Mouse (Mus musculus) hindbrain, embryonic 11.5 days (tissue): ENCODE measurements at regions not wholly inside any gene's neighbourhood (a gene's known extent, or its start where the extent isn't known, plus 50 kb on each side); places are given as distances from the start of the nearest gene placed in this dataset.
A peak's percentile ranks its signal among the peaks of the same experiment; 100 is the strongest.

Experiments
- ATAC-seq: fragments of 200-750 bp; cut with Nextera tagmentation; 2 replicates; pipeline ENCODE4 v1.8.0; 2017; ENCODE audit warnings: mild to moderate bottlenecking, moderate TSS enrichment, moderate library complexity; ENCODE audit not compliant: low FRiP score
- DNase-seq: peaks from one replicate; pipeline ENCODE4 v3.0.0-alpha.2; 2015; ENCODE audit warnings: low spot score
- H3K27ac ChIP-seq: fragments of 300-500 bp; sonication (generic); 2 replicates; pipeline ENCODE4 v1.5.1; 2014; ENCODE audit warnings: mild to moderate bottlenecking, low read depth, low read length
- H3K27me3 ChIP-seq: fragments of 300-500 bp; sonication (generic); 2 replicates; pipeline ENCODE4 v1.6.1; 2014; ENCODE audit warnings: mild to moderate bottlenecking, low read length, moderate library complexity, mixed read lengths; ENCODE audit not compliant: control insufficient read depth, insufficient read depth
- H3K36me3 ChIP-seq: fragments of 300-500 bp; sonication (generic); 2 replicates; pipeline ENCODE4 v1.6.1; 2014; ENCODE audit warnings: mild to moderate bottlenecking, low read length, moderate library complexity, mixed read lengths; ENCODE audit not compliant: control insufficient read depth, insufficient read depth
- H3K4me1 ChIP-seq: fragments of 300-500 bp; sonication (generic); replicated peaks from 2 replicates; pipeline ENCODE4 v1.6.1; 2014; ENCODE audit warnings: low read length, mixed read lengths; ENCODE audit not compliant: control insufficient read depth, insufficient read depth
- H3K4me2 ChIP-seq: fragments of 300-500 bp; sonication (generic); replicated peaks from 2 replicates; pipeline ENCODE4 v1.6.1; 2014; ENCODE audit warnings: mild to moderate bottlenecking, low read depth, low read length
- H3K4me3 ChIP-seq: fragments of 300-500 bp; sonication (generic); 2 replicates; pipeline ENCODE4 v1.5.1; 2014; ENCODE audit warnings: low read depth, low read length
- H3K9ac ChIP-seq: fragments of 300-500 bp; sonication (generic); 2 replicates; pipeline ENCODE4 v1.6.1; 2014; ENCODE audit warnings: low read depth, low read length
- H3K9me3 ChIP-seq: fragments of 300-500 bp; sonication (generic); 2 replicates; pipeline ENCODE4 v1.6.1; 2016; ENCODE audit warnings: low read length; ENCODE audit not compliant: control insufficient read depth
- WGBS: fragments of 180-500 bp; shearing (Covaris S2); extraction: QIAGEN DNeasy Blood & Tissue Kit; methylation state at CpG from one replicate; pipeline ENCODE4 v1.1.7; 2014; 5-methylcytosine and 5-hydroxymethylcytosine counted together

DNA sequence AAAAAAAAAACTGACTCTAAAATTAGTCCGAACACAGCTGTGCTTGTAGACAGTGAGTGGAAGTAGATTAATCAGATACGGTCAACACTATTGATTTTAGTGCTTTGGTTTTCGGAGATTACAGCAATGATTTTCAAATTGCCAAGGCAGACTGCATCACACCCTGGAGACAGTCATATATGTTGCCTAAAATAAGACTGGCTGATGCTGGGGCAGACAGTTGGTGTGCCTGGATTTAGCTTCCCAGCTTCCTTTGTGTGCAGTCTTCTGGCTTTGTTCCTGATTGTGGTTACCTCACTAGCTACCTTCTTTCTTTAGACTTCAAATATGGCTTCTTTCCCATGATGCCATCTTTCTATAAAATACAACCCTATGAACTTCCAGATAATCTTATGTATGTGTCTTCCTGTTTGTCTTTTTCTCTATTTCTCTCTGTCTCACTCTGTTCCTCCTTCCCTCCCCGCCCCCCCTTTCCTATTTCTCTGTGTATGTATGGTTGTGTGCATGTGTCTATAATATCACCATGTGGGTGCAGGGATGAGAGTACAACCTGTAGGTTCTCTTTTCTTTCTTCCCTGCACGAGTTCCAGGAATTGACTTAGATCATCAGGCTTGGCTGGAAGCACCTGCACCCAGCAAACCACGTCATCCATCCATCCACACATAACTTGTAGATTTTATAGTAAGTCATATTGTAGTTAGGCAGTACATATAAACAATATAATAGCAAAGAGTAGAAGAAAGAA, 199.7 kb upstream of the Gm9008 start:
- Histone ChIP-seq H3K27ac (no peak overlapping the region), H3K4me1 (no peaks in the 10 kb centered on the region), H3K9ac (no peak overlapping the region), H3K36me3 (no peaks in the 10 kb centered on the region), H3K9me3 (no peaks in the 10 kb centered on the region), H3K4me3 (no peak overlapping the region), H3K27me3 (no peaks in the 10 kb centered on the region), H3K4me2 (no peak overlapping the region)
- DNase-seq (no peak), ATAC-seq (no peak)
- WGBS = 90% methylated on average over 6 of the region's 6 CpGs

- Histone ChIP-seq H3K9ac (no peak overlapping the region), H3K27me3 (no peaks in the 10 kb centered on the region), H3K4me2 (no peak overlapping the region), H3K4me3 (no peak overlapping the region), H3K27ac (no peak overlapping the region), H3K4me1 (no peaks in the 10 kb centered on the region), H3K36me3 (no peaks in the 10 kb centered on the region), H3K9me3 (no peaks in the 10 kb centered on the region)
- DNase-seq (no peak), ATAC-seq (no peak)
- WGBS = 75% methylated on average over 2 of the region's 2 CpGs
Observed at GRCm38 (mm10) chr6:76688831-76689230, 191.2 kb upstream of the Gm9008 start.

DNA sequence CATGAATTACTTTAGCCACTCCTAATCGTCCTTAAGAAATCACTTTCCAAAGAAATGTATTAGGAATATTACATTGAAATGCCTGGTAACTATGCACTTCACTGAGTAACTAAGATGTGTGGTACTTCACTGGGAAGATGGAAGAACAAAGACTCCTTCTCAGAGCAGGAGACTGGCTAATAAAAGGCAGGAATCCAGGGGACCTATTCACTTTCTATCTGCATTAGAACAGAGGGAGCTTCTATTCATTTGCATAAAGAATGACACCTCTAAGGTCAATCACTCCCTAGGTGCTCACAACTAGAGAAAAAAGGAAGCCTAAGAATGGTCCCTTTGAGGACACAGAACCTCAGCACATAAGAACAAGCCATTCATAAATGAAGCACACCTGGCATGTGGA, 142.0 kb upstream of the Gm9008 start:
- Histone ChIP-seq H3K27me3 (no peaks in the 10 kb centered on the region), H3K9me3 (no peaks in the 10 kb centered on the region), H3K27ac (no peak overlapping the region), H3K9ac (no peak overlapping the region), H3K4me2 (no peak overlapping the region), H3K4me3 (no peak overlapping the region), H3K36me3 (no peaks in the 10 kb centered on the region), H3K4me1 (no peaks in the 10 kb centered on the region)
- 36% methylated on average over 1 of the region's 1 CpGs for WGBS
- ATAC-seq (no peak), DNase-seq (no peak)

GRCm38 (mm10) chr6:76628379-76628778, 130.8 kb upstream of the Gm9008 start:
- H3K4me3 ChIP-seq = no peak overlapping the region
- no peaks in the 10 kb centered on the region for H3K9me3 ChIP-seq
- H3K9ac ChIP-seq = no peak overlapping the region
- H3K27me3 ChIP-seq = no peaks in the 10 kb centered on the region
- no peaks in the 10 kb centered on the region for H3K36me3 ChIP-seq
- 91% methylated on average over 4 of the region's 4 CpGs for whole genome bisulfite sequencing
- no peak overlapping the region for H3K27ac ChIP-seq
- H3K4me2 ChIP-seq = no peak overlapping the region
- ATAC-seq (no peak), DNase-seq (no peak)
- no peaks in the 10 kb centered on the region for H3K4me1 ChIP-seq

DNA sequence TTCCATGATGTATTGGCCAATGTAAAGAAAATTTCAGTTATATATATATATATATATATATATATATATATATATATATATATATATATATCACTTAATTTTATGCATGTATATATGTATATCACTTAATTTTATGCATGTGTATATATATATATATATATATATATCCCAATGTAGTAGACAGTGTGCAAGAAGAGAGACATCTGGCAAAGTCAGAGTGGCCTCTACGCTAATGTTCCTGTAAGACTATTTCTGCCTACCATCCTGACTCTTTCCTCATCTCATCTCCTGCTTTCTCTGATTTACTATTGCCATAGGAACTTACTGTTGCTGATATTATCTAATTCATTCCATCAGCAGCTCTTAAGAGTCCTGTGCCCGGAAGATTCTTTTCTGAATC, 123.9 kb upstream of the Gm9008 start:
- no peaks in the 10 kb centered on the region for H3K27me3 ChIP-seq
- H3K4me3 ChIP-seq = no peak overlapping the region
- H3K36me3 ChIP-seq = no peaks in the 10 kb centered on the region
- H3K27ac ChIP-seq = no peak overlapping the region
- H3K9ac ChIP-seq = no peak overlapping the region
- DNase-seq (no peak), ATAC-seq (no peak)
- H3K4me2 ChIP-seq = no peak overlapping the region
- no peaks in the 10 kb centered on the region for H3K9me3 ChIP-seq
- H3K4me1 ChIP-seq = no peaks in the 10 kb centered on the region
- 84% methylated on average over 2 of the region's 2 CpGs for WGBS

DNA sequence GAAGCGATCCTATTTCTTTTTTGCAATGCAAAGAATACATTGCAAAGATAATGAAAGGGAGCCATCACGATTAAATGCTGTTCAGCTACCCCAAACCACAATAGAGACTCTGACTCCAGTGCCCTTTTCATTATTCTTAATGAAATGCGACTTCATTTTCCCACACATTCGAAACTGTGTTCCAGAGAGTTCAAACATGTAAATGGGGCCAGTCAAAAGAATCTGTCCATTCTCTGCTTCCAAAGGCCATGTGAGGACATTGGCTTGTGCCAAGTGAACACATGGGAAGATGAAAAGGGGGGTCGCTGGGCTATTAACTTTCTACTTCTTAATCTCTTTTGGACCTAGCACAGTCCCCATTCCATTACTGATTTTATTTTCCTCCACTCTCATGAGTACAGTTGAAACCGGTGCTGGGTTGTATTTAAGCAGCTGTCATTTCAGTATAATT, 123.2 kb upstream of the Gm9008 start:
- Histone ChIP-seq H3K27ac (no peak overlapping the region), H3K9ac (no peak overlapping the region), H3K4me3 (no peak overlapping the region), H3K4me1 (no peaks in the 10 kb centered on the region), H3K9me3 (no peaks in the 10 kb centered on the region), H3K27me3 (no peaks in the 10 kb centered on the region), H3K4me2 (no peak overlapping the region), H3K36me3 (no peaks in the 10 kb centered on the region)
- peak; percentile 86 for ATAC-seq
- WGBS = 37% methylated on average over 6 of the region's 6 CpGs
- DNase-seq = peak; percentile 27
